Mouse (Mus musculus): ENCODE data around the gene Prkar1a. TPM values are rescaled to one million over a fixed set of nuclear protein-coding genes. Genes with fewer than 3 reads are reported as not detected.

Prkar1a gene
- total RNA-seq, 2 experiments from 2014 or later = 136 to 142 TPM

DNA sequence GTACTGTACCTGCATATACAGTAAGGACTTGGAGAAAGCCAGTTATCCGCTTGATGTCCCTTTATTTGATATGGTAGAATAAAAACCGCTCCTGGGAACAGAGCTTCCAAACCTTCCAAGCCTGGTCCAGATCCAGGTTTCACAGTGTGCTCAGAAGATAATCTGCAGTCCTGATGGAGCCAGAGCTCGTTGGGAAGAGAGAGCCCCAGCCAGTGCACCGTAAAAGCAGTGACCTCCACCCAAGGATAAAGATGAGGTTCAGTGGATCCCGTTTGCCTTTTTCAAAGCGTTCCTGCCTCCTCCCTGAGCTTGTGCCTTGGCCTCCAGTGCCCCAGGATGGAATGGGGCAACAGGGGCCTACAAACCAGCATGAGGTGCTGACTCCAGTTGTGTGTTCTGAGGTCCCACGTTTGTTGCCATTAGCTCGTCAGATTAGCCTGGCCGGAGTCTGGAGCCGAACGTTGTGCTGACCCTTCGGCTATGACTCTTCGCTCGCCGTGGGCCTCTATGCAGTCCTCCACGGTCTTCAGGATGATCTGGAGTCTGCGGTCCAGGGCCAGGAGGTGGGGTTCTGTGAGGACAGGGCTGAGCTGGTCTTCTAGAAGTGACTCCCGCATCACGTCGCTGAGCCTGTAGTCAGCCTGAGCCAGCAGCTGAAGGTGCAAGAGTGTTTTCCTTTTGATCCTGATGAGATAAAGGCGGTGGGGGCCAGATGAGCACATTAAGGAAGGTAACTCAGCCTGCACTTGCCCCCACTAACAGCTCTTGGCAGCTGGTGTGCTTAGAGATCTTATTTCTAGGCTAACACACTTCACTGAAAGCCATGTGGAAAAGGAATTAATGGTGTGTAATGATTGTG, 23.9 kb downstream of the Prkar1a start:
- no peak for DNase-seq

DNA sequence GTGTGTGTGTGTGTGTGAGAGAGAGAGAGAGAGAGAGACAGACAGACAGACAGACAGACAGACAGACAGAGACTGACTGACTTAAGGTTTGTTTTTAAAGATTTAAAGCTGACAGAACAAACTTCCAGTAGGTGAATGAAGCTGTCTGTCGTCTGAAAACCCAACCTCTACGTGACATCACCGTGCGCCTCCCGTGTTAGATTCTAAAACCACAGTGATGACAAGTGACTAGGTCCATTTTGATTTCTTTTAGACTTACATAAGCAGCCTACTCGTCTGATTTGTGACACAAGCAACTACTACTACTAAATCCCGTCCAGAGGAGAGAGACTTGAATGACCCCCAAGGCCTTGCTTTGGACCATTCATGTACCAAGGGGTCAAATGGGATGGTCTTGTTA, 24.5 kb downstream of the Prkar1a start:
- DNase-seq = no peak

DNA sequence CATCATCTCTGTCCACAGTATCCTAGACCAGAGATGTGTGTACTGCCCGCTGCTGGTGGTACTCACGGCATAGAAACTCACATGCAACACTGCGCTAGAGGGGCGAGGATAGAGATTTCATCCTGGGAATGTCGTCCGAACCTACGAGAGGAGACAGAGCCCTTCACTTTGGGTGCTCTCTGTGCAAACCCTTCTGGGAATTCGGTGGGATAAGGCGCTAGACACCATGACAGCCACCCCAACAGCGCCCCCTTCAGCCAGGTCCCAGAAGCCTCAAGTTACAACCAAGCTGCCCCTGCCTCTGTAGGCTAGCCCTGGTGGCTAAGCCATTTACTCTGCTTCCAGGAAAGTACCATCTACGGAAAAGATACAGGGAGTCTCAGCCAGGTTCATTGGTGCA, 25.3 kb downstream of the Prkar1a start:
- no peak for DNase-seq

DNA sequence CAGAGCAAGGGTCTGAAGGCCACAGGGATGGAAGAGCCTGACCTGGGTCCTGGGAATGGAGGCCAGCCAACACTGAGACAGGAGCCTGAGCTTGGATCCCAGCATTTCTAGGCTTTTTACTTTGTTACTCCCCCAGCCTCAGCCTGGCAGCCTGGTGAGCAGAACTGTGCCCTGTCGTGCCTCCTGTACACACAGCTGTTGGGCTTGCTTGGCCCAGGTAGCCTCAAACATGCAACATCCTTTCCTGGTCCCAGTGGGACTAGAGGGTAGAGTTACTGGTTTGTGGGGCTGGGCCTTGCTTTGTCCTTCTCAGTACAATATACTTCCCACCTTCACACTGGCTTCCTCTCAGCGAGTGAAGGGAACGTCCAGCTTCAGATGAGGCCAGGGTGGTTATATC, 26.0 kb downstream of the Prkar1a start:
- DNase-seq = no peak

DNA sequence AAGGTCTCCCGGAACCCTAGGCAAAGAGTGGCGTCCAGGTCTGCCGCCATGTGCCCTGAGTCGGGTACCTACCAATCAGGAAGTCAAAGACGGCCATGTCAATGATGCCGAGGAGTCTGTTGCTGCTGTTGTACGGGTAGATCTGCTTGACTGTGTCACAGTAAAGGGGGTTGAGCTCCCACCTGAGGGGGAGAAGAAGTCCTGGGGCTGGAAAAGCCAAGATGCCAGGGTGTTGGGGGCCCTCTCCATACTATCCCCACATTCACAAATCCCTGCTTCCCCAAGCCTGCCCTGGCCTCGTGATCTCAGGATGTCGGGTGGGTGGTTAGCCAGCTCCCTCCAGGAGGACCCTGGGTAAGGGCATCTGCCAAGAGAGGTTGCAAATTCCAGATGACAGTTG, 26.6 kb downstream of the Prkar1a start:
- DNase-seq = no peak

DNA sequence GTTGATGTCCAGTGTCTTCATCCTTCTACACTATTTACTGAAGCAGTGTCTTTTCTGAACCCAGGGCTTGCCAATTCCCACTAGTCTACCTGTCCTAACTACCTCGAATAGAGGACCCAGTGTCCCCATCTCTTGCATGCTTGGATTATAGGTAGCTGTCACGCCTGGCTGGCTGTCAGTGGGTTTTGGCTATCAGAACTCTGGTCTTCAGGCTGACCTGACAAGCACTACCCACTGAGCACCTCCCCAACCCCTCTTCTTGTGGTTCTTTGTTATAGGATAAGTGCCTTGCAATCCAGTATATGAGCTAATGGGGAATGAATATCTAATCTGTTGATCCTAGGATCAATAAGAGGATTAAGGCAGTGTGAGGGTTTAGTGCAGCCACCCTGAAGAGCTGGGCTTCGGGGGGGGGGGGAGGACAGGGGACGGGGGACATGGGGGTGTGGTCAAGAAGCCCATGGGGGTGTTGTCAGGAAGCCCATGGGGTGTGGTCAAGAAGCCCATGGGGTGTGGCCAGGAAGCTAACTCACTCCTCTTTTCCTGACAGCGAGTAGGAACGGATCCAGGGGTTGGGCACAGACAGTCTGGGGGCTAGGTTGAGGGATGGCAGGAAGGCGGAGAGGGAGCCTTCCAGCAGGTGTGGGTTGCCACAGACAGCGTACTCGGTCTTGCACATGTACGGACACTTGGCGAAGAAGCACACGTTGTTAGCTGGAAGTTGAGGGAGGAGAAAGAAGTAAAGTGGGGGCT, 27.6 kb downstream of the Prkar1a start:
- DNase-seq = no peak

DNA sequence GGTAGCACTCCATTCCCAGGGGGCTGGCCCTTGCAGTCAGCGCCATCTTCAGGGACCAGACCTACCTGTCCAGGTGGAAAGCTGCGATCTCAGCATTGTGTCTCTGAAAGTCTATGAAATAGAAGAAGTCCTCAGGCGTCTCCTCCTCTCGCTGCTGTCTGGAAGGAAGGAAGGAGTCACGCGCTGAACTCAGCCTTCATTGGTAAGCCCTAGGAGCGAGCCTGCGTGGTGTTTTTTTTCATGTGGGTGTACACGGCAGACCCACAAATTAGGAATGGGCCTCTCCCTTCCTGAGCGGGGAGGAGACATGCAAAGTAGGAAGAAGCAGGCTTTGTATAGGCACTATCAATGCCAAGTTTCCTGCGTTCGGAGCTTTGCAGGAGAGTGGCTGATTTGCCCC, 29.1 kb downstream of the Prkar1a start:
- DNase-seq = no peak

DNA sequence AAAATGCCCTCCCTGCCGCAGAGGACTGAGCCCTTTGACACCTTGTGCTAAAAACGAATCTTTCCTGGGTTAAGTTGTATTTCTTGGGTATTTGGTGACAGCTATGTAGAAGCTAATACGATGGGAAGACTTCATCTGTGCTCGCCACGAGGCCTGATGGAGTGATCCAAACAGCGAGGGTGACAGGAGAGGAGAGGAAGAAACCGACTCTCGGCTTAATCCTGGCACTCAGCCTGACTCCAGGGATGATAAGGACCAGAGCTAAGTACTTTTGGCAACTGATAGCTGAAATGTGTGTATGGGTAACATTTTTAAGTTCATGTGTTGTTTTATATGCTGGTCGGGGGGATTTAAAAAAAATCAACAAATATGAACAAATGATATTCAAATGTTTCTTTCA, 31.7 kb downstream of the Prkar1a start:
- DNase-seq = no peak

DNA sequence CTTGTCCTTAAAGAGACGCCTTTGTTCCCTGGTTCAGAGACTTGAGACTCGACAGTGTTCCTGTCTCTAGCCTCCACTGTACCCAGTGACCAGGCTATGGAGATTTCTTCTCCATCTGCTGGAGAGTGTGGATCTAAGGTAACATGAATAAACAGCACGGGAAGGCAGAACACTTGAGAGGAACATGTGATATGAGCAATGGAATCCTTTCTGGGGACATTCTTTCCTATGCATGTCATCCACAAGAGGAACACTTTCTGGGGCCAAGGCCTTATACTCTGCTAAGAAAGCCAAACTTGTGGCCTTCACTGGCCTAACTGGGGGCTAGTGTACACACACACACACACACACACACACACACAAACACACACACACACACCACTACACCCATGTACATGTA, 32.4 kb downstream of the Prkar1a start:
- DNase-seq = no peak

DNA sequence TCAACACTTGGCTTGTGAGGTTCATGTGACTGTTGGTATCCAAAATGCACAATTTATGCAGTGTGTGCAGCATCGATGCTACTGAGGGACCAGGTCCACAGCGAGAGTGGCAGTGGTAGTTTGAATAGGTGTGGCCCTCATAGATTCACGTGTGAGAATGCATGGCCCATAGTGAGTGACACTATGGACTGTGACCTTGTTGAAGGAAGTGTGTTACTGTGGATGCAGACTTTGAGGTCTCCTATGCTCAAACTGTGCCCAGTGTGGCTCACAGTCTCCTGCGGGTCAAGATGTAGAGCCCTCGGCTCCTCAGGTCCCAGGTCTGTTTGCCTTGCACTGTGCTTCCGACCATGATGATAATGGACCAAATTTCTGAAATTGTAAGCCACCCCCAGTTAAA, 33.0 kb downstream of the Prkar1a start:
- no peak for DNase-seq

DNA sequence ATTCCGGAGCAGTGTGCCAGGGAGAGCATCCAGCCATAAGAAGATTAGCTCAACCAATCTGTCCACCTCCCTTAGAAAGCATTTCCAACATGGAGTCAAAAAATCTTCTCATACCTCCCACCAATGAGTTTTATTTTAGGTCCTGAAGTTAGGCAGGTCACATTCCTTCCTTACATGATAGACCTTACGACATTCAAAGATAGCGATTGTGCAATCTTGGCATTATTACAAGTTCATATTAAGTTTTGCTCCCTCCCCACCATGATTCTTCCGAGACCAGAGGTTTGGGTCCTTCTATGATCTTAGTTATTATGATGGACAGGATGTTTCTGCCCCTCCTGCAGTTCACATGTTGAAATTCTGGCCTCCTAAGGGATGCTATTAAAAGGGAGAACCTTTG, 40.3 kb downstream of the Prkar1a start:
- no peak for DNase-seq

DNA sequence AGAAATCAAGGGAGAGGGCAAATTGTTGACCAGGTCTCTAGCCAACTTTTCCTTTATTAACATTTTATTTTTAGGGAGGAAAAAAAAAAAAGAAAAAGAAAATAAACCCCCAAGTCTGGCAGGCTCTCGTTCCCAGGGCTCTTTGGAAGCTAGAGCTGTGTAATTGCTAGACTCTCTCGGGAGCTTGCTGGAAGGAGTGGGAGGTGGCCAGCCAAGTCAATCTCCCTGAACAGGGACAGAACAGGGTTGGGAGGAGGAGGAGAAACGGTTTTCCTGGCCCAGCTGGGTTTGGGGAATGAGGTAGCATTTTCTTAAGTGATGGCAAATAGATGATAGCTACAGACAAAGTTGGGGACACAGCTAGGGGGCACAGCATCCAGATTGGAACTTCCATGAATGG, 43.5 kb downstream of the Prkar1a start:
- DNase-seq = peak; percentile 73

DNA sequence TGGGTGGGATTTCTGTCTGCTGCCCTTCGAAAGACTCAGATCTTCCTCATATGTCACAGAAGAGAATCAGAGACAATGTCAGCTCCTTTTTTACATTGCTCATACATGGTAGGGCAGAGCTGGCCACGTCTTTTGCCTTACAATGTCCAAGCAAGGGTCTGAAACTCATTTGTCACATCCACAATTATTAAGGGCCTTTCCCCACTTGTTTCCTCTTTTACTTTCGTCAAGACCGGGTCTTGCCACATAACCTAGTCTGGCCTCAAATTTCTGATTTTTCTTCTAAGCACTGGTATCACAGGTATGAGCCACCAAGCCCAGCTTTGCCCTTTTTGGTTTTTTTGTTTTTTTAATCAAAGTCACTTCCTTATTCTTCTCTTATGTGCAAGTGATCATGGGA, 47.3 kb downstream of the Prkar1a start:
- no peak for DNase-seq

DNA sequence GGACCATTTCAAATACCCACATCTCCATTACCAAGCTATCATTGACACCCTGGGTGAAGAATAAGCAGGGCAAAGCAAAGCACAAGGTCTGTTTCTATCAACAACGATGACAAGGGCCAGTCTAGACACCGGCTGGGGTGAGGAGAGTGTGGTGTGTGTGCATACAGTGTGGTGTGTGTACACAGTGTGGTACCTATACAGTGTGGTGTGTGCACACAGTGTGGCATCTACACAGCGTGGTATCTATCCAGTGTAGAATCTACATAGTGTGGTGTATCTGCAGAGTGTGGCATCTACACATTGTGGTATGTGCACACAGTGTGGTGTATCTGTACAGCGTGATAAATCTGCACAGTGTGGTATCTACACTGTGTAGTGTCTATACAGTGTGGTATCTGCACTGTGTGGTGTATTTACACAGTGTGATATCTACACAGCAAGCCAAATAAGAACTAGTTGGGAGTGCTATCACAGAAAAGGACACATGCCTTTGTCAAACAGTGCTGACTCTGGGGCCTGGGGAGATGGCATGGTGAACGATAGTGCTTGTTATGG, 48.0 kb downstream of the Prkar1a start:
- DNase-seq = no peak

DNA sequence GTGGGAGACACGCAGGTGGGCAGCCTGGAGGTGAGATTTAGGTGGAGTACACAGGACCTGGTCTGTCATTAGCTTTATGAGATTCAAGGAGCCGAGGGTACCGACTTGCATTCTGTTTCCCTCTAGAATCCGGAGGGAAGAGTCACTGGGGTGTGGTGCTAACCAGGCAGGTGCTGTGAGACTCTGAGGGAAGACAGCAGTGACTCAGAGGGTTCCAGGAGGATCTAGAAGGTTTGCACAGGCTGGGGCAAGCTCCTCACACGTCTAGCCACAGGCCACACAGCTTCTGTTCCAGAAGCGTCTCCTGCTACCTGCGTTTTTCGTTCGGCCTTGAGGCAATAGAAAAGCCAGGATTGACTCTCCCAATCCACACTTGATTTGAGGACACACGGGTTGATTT, 49.5 kb downstream of the Prkar1a start:
- no peak for DNase-seq

DNA sequence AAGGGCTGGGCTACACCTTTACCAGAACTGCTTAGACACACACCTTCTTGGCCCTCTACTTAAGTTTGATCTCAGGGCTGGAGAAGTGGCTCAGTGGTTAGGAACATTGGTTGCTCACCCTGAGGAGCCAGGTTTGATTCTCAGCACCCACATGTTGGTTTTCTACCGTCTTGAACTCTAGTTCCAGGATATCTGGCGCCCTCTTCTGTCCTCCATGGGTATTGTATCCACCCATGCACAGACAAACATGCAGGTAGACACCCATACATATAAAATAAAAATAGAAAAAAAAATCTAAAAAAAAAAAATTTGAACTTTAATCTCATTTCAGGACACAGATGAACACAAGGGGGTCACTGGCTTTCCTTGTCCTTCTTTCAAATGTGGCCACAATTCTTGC, 50.6 kb downstream of the Prkar1a start:
- DNase-seq = no peak

DNA sequence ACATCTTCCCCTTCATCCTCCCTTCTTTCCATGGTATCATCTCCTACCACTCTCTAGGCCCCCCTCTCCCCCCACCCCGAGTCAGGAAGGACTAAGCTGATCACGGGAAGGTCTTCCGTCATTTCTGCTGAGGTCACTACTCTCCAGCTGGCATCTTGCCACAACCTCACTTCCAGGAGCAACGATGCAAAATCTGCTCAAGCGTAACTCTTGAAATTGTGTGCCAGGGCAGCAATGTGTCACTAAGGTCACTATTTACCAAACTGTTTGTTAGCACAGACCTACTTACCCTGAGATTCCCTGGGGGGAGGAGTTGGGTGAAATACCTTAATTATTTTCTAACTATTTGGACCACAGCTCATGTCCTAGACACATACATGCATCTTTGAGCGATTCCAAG, 51.6 kb downstream of the Prkar1a start:
- no peak for DNase-seq

DNA sequence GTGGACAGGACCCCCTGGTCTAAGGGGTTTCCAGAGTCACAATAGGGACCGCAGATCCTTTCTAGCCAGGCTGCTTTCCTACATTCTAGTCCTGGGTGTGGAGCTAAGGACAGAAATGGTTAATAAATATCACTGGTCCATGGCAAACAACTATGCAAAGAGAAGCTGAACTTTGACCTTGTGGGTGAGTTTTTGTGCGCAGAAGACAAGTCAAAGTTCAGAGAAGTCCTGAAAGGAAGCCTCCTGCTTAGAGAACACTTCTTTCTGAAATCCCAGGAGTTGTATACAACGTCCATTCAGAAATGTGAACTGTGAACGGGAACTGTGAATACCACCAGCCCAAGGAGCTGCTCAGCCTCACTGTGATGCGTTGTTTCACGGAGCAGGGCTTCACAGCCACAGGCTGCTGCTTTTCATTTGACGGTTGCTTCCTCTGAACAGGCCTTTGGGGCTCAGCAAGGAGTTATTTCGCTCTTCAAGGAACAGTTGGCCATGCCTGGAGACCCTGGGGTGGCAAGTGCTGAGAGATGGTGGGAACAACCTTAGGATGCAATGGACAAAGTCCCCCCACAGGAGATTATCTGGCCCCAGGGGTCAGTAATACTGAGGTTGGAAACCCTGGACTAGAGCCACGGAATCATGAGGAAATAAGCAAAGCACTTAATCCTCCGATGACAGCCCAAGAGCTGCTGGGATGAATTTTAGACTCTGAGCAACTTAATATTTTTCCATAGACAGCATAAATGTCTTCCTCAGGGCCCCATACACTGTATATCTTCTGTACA, 53.0 kb downstream of the Prkar1a start:
- DNase-seq = no peak

DNA sequence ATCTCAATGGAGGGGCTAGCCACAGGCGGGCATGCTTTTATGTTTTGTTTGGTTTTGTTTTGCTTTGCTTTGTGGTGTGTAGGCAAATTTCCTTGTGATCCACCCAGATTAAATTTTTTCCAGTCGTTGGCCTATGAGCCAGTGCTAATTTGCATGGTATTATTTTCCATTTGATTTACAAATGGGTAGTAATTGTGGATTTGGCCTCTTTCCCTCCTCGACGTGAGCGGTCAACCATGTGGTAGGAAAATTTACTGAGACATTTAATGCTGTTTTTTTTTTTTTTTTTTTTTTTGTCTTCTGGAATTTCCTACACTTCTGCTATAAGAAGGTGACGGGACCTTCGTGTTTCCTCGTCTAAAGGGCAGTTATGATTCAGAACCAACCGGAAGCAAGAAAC, 54.6 kb downstream of the Prkar1a start:
- no peak for DNase-seq

DNA sequence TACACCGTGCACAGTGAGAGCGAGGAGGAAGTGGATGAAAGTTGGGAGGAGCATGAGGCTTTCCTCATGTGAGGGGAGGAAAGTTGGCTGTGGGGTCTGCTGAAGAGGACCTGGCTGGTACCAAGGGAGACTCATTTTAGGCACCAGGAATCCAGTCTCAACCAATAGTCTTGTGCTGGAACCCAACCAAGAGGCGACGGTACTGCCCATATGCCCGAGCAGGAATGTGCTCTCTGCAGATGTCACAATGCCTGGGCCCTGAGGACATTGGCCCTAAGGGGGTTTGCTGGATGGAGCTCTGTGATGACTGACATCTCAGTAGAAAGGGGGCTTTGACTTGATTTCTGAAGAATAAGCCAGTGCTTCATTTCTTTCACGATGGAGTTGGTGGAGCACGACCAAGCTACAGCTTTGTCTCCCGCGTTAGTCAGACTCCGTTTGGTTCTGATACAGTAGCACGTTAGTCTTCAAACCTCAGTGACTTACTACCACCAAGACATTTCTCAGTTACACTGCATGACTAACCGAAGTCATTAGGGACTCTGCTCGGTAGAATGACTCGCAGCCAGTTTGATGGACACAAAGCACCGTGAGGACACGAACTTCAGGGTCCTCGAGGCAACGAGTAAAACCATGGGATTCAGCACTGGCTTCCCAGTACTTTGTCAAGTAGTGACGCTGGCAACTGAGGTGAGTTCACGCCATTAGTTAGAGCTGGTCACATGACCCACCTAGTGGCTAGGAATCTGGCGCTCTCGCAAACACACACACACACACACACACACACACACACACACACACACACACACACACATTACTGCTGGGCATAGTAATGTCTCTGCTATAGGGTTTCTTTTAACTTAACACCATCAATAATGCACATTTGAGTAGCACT, 55.4 kb downstream of the Prkar1a start:
- DNase-seq = no peak

DNA sequence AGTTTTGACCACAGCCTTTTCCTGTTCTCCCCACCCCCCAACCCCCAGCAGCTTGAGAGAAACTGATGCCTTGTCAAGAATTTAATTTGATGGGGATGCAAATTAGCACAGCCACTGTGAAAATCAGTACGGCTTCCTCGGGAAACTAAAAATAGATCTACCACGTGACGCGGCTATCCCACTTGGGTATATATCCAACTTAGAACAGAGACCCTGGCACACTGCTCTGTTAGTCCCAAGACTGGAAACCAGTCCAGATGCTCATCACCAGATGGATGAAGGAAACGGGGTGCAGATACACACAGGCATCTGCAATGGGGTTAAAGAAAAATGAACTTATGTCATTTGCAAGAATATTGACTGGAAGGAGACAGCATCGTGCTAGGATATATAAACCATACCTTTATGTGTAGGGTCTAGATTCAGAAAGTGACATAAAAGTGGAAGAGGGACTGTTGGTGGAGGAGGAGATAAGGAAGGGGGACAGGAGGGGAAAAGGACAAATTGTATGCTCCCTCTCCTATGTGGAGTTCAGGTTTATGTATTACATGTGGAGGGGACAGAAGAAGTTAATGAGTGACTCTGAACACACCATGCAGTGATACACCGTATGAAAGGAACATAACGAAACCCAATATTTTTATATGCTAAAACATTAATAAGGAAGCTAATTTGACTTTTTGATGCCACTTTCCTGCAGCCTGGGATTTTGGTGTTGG, 56.3 kb downstream of the Prkar1a start:
- no peak for DNase-seq

Data from gastrocnemius, postnatal 25 days (tissue).